Mouse (Mus musculus) embryonic fibroblast, embryonic 13.5 days (primary cell): Measurements from ENCODE around the gene Dennd2a.

Experiments used
- CTCF ChIP-seq: IDR thresholded peaks from 2 replicates; pipeline ENCODE4 v1.5.1; 2011; ENCODE audit warnings: mild to moderate bottlenecking, control low read depth, low read length, moderate library complexity, borderline replicate concordance; ENCODE audit not compliant: insufficient read depth
- POLR2A ChIP-seq: IDR thresholded peaks from 2 replicates; pipeline ENCODE4 v1.6.1; 2011; ENCODE audit warnings: low read depth, mild to moderate bottlenecking, control low read depth, low read length, moderate library complexity

GRCm38 (mm10) chr6:39434111-39434885 lies 123.4 kb downstream of the Dennd2a start:
- no peak for TF ChIP-seq POLR2A
- no peak for TF ChIP-seq CTCF
